Mouse (Mus musculus): Measurements from ENCODE around the gene Ptprn2. TPM values are rescaled to one million over a fixed set of nuclear protein-coding genes. Genes with fewer than 3 reads are reported as not detected.

The Ptprn2 gene
- polyA plus RNA-seq, 1 experiment from 2014 or later, result 0.16 TPM

DNA sequence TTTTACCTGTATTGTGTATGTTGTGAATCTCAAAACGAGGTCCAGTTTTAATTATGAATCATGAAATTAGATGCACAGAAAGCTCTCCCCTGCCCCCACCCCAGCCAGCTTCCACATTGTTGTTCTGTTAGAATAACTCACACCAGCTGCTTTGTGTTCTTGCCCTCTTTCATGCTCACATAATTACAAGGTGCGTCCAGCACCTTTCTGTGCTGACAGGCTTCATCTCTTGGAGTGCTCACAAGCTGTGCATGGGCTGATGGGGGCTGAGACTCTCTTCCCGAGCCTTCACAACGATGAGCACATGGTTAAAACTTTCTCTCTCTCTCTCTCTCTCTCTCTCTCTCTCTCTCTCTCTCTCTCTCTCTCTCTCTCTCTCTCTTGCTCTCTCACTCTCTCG, 746.3 kb downstream of the Ptprn2 start:
- Histone ChIP-seq H3K4me3 (no peak overlapping the region), H3K9me3 (no peaks in the 10 kb centered on the region), H3K36me3 (no peaks in the 10 kb centered on the region), H3K27ac (no peak overlapping the region), H3K27me3 (ENCODE audit: insufficient read depth, poor library complexity, severe bottlenecking) (no peaks in the 10 kb centered on the region; the same call in 1 of the 2 replicates), H3K4me1 (peaks cover 4% of the 10 kb centered on the region)
- DNase-seq (ENCODE audit: low spot score), result no peak
- 64% methylated on average over 5 of the region's 5 CpGs for WGBS

- DNase-seq (ENCODE audit: low spot score), result no peak
- Histone ChIP-seq H3K27ac (no peak overlapping the region), H3K36me3 (no peaks in the 10 kb centered on the region), H3K4me1 (no peaks in the 10 kb centered on the region), H3K27me3 (ENCODE audit: insufficient read depth, poor library complexity, severe bottlenecking) (no peaks in the 10 kb centered on the region; the same call in none of the 2 replicates), H3K4me3 (no peak overlapping the region), H3K9me3 (no peaks in the 10 kb centered on the region)
Measured at GRCm38 (mm10) chr12:117235114-117235513, 749.6 kb downstream of the Ptprn2 start.

DNA sequence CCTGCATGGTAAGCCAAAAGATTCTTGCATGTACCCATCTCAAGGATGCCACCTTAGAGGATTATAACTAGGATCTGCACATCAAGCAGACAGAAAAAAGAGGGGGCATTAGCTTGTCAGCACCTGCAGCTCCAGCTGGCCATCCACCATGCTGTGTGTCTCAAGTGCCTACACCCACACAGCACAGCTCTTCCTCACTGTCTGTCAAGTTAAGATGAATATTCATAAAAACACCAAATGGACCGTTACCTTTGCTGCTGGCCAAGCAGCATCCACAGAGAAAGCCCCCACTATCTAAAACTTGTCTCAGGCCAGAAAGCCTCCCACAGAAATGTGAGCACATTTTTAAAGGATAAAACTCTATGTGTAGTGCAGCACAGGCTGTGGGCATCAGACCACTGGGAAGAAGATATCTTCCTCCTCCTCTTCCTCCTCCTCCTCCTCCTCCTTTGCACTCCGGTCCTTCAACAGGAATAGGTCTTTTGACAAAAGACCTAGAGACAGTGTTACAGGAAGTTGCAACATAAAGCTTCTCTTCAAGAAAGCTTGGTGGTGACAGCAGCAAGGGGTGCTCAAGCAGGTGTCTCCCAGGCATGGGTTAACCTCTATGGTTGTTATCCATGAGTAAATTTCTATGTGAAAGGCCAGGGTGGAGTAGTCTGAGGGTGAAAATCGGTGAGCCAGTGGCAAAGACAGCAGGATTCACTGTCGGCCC, 750.7 kb downstream of the Ptprn2 start:
- no peak for DNase-seq (ENCODE audit: low spot score)
- WGBS, result 75% methylated on average over 4 of the region's 4 CpGs

GRCm38 (mm10) chr12:117236981-117237380, 751.5 kb downstream of the Ptprn2 start:
- H3K27me3 ChIP-seq (ENCODE audit: insufficient read depth, poor library complexity, severe bottlenecking), result no peaks in the 10 kb centered on the region; the same call in none of the 2 replicates
- H3K27ac ChIP-seq, result no peak overlapping the region
- no peak overlapping the region for H3K4me3 ChIP-seq
- H3K36me3 ChIP-seq, result no peaks in the 10 kb centered on the region
- DNase-seq (ENCODE audit: low spot score), result no peak
- WGBS, result 78% methylated on average over 3 of the region's 3 CpGs
- H3K4me1 ChIP-seq, result no peaks in the 10 kb centered on the region
- no peaks in the 10 kb centered on the region for H3K9me3 ChIP-seq

More for the DNA sequence above, 750.7 kb downstream of the Ptprn2 start:
- no peak overlapping the region for H3K4me3 ChIP-seq
- no peaks in the 10 kb centered on the region for H3K4me1 ChIP-seq
- H3K36me3 ChIP-seq, result no peaks in the 10 kb centered on the region
- no peaks in the 10 kb centered on the region for H3K9me3 ChIP-seq
- H3K27me3 ChIP-seq (ENCODE audit: insufficient read depth, poor library complexity, severe bottlenecking), result no peaks in the 10 kb centered on the region; the same call in none of the 2 replicates
- H3K27ac ChIP-seq, result no peak overlapping the region

- no peaks in the 10 kb centered on the region for H3K36me3 ChIP-seq
- H3K27ac ChIP-seq, result no peak overlapping the region
- no peaks in the 10 kb centered on the region for H3K4me1 ChIP-seq
- H3K4me3 ChIP-seq, result no peak overlapping the region
- no peak for DNase-seq (ENCODE audit: low spot score)
- H3K27me3 ChIP-seq (ENCODE audit: insufficient read depth, poor library complexity, severe bottlenecking), result no peaks in the 10 kb centered on the region; the same call in 1 of the 2 replicates
- 69% methylated on average over 9 of the region's 9 CpGs for WGBS
- no peaks in the 10 kb centered on the region for H3K9me3 ChIP-seq
Measured at GRCm38 (mm10) chr12:117239927-117240715, 754.6 kb downstream of the Ptprn2 start.

DNA sequence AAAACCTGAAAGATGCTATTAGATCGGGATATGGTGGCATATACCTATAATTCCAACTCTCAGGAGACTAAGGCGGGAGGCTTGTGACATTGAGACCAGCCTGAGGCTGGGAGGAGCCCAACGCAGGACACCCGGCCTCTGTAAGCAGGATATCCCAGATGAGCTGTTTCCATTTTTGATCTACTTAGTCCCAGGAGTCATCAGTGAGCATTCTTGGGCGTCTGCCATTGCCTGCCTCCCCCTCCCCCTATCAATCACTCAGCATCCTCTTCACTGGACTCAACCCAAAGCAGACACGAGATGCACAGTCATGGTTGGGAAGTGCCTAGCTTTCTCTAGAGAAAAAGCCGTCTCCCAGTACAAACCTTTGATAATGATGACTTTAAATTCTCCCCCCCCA, 756.7 kb downstream of the Ptprn2 start:
- no peaks in the 10 kb centered on the region; the same call in 1 of the 2 replicates for H3K27me3 ChIP-seq (ENCODE audit: insufficient read depth, poor library complexity, severe bottlenecking)
- no peaks in the 10 kb centered on the region for H3K4me1 ChIP-seq
- H3K27ac ChIP-seq, result no peak overlapping the region
- WGBS, result 47% methylated on average over 7 of the region's 7 CpGs
- no peak for DNase-seq (ENCODE audit: low spot score)
- no peaks in the 10 kb centered on the region for H3K36me3 ChIP-seq
- no peaks in the 10 kb centered on the region for H3K9me3 ChIP-seq
- no peak overlapping the region for H3K4me3 ChIP-seq

- Histone ChIP-seq H3K4me1 (peaks cover 5% of the 10 kb centered on the region; the same call in 1 of the 2 replicates), H3K27ac (no peak overlapping the region), H3K36me3 (no peaks in the 10 kb centered on the region), H3K27me3 (ENCODE audit: insufficient read depth, poor library complexity, severe bottlenecking) (0 out of 2 replicates have a peak, but pooled peaks cover 6% of the 10 kb centered on the region), H3K9me3 (no peaks in the 10 kb centered on the region), H3K4me3 (no peak overlapping the region)
- WGBS, result 85% methylated on average over 17 of the region's 17 CpGs
- no peak for DNase-seq (ENCODE audit: low spot score)
Measured at GRCm38 (mm10) chr12:117245885-117246478, 760.5 kb downstream of the Ptprn2 start.

DNA sequence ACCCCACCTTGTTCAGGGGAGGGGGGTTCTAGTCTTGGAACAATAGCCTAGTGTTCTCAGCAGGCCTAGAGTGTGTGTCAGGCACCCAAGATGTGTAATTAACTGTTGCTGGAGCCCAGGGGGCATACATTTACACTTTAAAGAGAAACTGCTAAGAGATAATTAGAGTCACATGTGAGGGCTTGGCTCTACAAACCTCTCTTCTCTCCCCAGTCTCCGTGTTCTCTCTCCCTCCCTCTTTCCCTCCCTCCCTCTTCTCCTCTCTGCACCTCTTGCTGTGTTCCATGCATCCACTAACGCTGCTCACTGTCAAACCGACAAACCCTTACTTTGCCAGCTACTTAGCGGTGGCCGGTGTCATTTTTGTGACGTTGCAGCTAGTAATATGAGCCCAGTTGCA, 764.9 kb downstream of the Ptprn2 start:
- H3K4me1 ChIP-seq, result peaks cover 16% of the 10 kb centered on the region
- H3K27me3 ChIP-seq (ENCODE audit: insufficient read depth, poor library complexity, severe bottlenecking), result peaks cover 19% of the 10 kb centered on the region; the same call in 1 of the 2 replicates
- no peak overlapping the region for H3K27ac ChIP-seq
- H3K36me3 ChIP-seq, result no peaks in the 10 kb centered on the region
- no peak overlapping the region for H3K4me3 ChIP-seq
- WGBS, result 7% methylated on average over 6 of the region's 6 CpGs
- H3K9me3 ChIP-seq, result no peaks in the 10 kb centered on the region
- no peak for DNase-seq (ENCODE audit: low spot score)

DNA sequence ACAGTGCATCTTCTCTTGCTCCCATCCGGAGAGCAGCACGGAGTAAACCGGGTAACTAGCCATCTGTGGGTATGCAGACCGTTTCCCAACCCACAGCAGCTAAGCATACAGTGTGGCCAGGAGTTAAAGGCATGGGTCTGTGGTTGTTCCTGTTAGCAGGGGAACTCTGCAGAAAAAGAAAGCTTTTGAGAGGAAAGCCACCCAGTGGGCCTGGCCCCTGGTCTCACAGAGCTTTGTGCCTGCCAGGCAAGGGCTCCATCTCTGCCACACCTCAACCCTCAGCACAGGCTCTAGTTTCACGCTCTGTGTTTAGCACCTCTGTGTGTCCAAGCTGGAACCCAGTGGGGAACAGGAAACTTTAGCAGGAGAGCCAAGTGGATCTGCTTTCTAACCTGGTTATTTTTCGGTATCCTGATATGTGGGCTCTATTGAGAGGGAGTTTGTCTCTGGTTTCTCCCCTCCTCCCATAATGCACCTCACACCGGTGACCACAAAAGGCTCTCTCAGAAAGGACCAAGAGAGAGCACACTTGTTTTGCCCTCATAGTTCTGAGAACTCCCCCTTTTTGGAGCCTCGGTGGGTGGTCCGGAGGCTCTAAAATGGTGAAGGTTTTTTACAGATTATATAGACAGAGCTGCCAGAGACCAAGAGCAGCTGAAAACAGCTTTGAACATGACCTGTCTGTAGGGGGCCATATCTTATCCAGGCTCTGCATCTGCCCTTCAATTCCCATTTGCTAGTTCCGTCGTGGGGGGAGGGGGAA, 766.3 kb downstream of the Ptprn2 start:
- WGBS, result 13% methylated on average over 11 of the region's 11 CpGs
- H3K9me3 ChIP-seq, result no peaks in the 10 kb centered on the region
- H3K27ac ChIP-seq, result peak overlapping the region; percentile 49; the same call in 1 of the 2 replicates
- peaks cover 16% of the 10 kb centered on the region for H3K4me1 ChIP-seq
- no peak for DNase-seq (ENCODE audit: low spot score)
- peaks cover 25% of the 10 kb centered on the region; the same call in 1 of the 2 replicates for H3K27me3 ChIP-seq (ENCODE audit: insufficient read depth, poor library complexity, severe bottlenecking)
- H3K36me3 ChIP-seq, result no peaks in the 10 kb centered on the region
- 0 out of 2 replicates have a peak overlapping the region, but pooled peaks have one; percentile 15 for H3K4me3 ChIP-seq

- Histone ChIP-seq H3K9me3 (no peaks in the 10 kb centered on the region), H3K4me3 (no peak overlapping the region), H3K36me3 (no peaks in the 10 kb centered on the region), H3K27ac (no peak overlapping the region), H3K27me3 (ENCODE audit: insufficient read depth, poor library complexity, severe bottlenecking) (peaks cover 30% of the 10 kb centered on the region; the same call in 1 of the 2 replicates), H3K4me1 (peaks cover 21% of the 10 kb centered on the region)
- 19% methylated on average over 3 of the region's 3 CpGs for WGBS
- DNase-seq (ENCODE audit: low spot score), result no peak
Measured at GRCm38 (mm10) chr12:117252426-117252779, 766.9 kb downstream of the Ptprn2 start.

DNA sequence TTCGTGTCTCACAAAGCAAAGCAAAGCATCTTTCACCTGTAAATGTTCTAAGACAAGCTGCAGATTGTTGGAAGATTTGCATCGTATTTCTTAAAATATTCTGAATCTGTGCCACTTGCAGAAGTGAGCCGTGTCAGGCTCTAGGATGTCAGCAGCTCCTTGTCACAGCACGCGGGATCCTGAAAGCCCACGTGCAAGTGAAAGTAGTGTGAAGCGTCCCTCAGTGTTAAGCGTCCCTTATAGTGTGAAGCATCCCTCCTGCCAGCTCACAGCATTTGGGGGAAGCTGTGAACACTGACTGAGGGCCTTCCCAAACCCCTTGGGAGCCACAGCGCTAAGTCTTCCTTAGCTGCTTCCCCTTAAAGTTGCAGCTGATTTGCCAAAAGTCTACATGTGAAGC, 768.8 kb downstream of the Ptprn2 start:
- H3K27me3 ChIP-seq (ENCODE audit: insufficient read depth, poor library complexity, severe bottlenecking), result peaks cover 36% of the 10 kb centered on the region; the same call in 1 of the 2 replicates
- H3K9me3 ChIP-seq, result no peaks in the 10 kb centered on the region
- WGBS, result 61% methylated on average over 9 of the region's 9 CpGs
- no peak overlapping the region for H3K4me3 ChIP-seq
- H3K27ac ChIP-seq, result no peak overlapping the region
- no peak for DNase-seq (ENCODE audit: low spot score)
- no peaks in the 10 kb centered on the region for H3K36me3 ChIP-seq
- peaks cover 21% of the 10 kb centered on the region for H3K4me1 ChIP-seq

DNA sequence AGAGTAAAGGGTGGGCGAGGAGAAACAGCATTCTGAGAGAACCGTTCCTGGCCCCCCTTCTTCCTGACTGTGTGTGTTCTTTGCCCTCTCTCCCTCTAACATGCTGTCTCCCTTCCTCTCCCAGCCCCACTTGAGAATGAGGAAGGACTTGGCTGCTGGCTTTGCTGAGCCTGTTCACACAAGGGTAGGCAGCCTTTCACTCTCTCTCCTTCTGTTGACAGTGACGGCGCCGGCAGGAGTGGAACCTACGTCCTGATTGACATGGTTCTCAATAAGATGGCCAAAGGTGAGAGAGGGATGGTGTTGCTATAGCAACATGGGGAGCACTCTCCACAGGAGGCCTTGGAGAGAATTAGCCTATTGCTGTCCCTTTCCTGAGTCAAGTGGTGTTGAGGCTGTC, 769.8 kb downstream of the Ptprn2 start:
- 48% methylated on average over 6 of the region's 6 CpGs for WGBS
- DNase-seq (ENCODE audit: low spot score), result no peak

More for the DNA sequence above, 769.8 kb downstream of the Ptprn2 start:
- H3K27me3 ChIP-seq (ENCODE audit: insufficient read depth, poor library complexity, severe bottlenecking), result peaks cover 36% of the 10 kb centered on the region; the same call in 1 of the 2 replicates
- H3K4me1 ChIP-seq, result peaks cover 20% of the 10 kb centered on the region
- no peak overlapping the region for H3K4me3 ChIP-seq
- no peaks in the 10 kb centered on the region for H3K36me3 ChIP-seq
- H3K9me3 ChIP-seq, result no peaks in the 10 kb centered on the region
- H3K27ac ChIP-seq, result no peak overlapping the region

Data from heart, embryonic 10.5 days (tissue).